ENCODE assay signal across 20 mouse cellular contexts in genomic region chr8:119955333-119955732, GRCm38 (mm10). TPM values are rescaled to one million over a fixed set of nuclear protein-coding genes. Genes with fewer than 3 reads are reported as not detected.
DNase-seq lines count a peak whose midpoint lies in the region.
"Had no signal": no experiment of that assay in that cellular context is flagged by ENCODE, and none has a peak within 500 bp of the region (broad histone marks: within the 10 kb centered on the region; RNA-seq: fewer than 3 reads in every experiment).

No protein-coding gene starts in this region.

- peak; percentile 39 for DNase-seq in layer of hippocampus, adult 11-12 months (ENCODE audit: low spot score)
- DNase-seq in layer of hippocampus, postnatal 36 days, result no peak
- DNase-seq in layer of hippocampus, adult 9-11 months, result peak; percentile 40
- DNase-seq in layer of hippocampus, postnatal 25 days (ENCODE audit: extremely low spot score in 1 of 2, low spot score in 1 of 2), result no peak
- DNase-seq in right cerebral cortex, adult 2 months (ENCODE audit: low spot score in 2 of 2), result peak; percentile 22 to 34
- no peak for DNase-seq in right cerebral cortex, postnatal 14 days
- DNase-seq in brain, adult 2 months (ENCODE audit: low read depth, low spot score), result peak; percentile 49
- DNase-seq: adrenal gland, adult 8-10 months; adrenal gland, postnatal 14 days; adrenal gland, postnatal 36 days; B cell, adult 2 months; cerebellum, adult 11 months; cerebellum, adult 18-20 months; cerebellum, adult 8-10 months; cerebellum, adult 9-11 months; cerebellum, postnatal 14 days; cerebellum, postnatal 36 days; embryo, embryonic 11 days had no signal

RNA-seq across cellular contexts. Expression of gene Crispld2, which starts 36.9 kb away (rescaled TPM):
- 1 to 10 TPM; 1.6 to 2.0 TPM for total RNA-seq in layer of hippocampus, postnatal 36 days (2021)
- total RNA-seq in layer of hippocampus, postnatal 25 days (2021), result 1 to 10 TPM; 1.4 to 2.1 TPM
- total RNA-seq: CH12.LX; common myeloid progenitor, adult 5-6 weeks had no signal

RNA-seq across cellular contexts. Expression of gene Gm20388, which starts 44.7 kb away (rescaled TPM):
- 10 to 100 TPM in 1 of 2 experiments, not detected in 1; 12.7 TPM for total RNA-seq in layer of hippocampus, postnatal 36 days (2021)
- 1 to 10 TPM; 8.8 TPM for total RNA-seq in layer of hippocampus, postnatal 25 days (2021)

RNA-seq across cellular contexts. Expression of gene Usp10, which starts 45.2 kb away (rescaled TPM):
- total RNA-seq in layer of hippocampus, postnatal 36 days (2021), result 10 to 100 TPM; 86.6 to 95.8 TPM
- total RNA-seq in layer of hippocampus, postnatal 25 days (2021), result 10 to 100 TPM; 84.3 to 99.0 TPM

Comparison
In these comparisons a context has a peak if more than half of its experiments do, and no peak if none do; other contexts are left out.
1. DNase-seq: peak in layer of hippocampus, adult 11-12 months (single experiment), layer of hippocampus, adult 9-11 months (single experiment), right cerebral cortex, adult 2 months (2 of 2) and brain, adult 2 months (single experiment); none in layer of hippocampus, postnatal 36 days (0 of 2), layer of hippocampus, postnatal 25 days (0 of 2) and right cerebral cortex, postnatal 14 days (single experiment).